In the genomic region with DNA sequence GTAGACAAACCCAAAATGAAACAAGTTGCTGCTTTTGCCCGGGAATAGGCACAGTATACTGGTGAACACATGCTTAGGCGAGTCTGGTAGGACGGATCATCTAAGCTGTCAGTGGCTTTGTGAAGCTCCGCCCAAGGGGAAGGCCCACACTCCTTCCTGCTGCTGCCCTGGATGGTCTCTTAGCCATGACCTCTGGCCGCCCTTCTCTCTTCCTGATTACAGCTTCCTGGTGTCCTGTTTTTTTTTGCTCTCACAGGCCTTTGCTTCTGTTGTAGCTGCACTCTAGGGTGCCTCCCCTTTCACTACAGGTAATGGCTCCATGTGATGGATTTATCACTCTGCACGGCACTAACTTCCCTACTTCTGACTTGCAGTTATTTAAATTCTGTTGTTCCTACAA, we compare ENCODE assay signal across 10 mouse cellular contexts.
DNase-seq lines count a peak whose midpoint lies in the region; ATAC-seq and TF ChIP-seq lines count a peak whose summit lies in the region.
"Had no signal": no experiment of that assay in that cellular context is flagged by ENCODE, and none has a peak within 500 bp of the region (broad histone marks: within the 10 kb centered on the region; RNA-seq: fewer than 3 reads in every experiment).

No protein-coding gene starts in this region.

- TF ChIP-seq CTCF in ES-Bruce4 (IDR thresholded peaks at IDR 0.05; ENCODE audit: low read depth, low read length): no peak

- H3K36me3 ChIP-seq in ES-Bruce4 (ENCODE audit: control insufficient read depth, insufficient read depth, low read length, poor library complexity, severe bottlenecking): no peaks in the 10 kb centered on the region
- no peaks in the 10 kb centered on the region for H3K36me3 ChIP-seq in liver, embryonic 13.5 days
- no peaks in the 10 kb centered on the region for H3K36me3 ChIP-seq in forebrain, embryonic 12.5 days (replicated peaks)
- H3K36me3 ChIP-seq: G1E had no signal

- H3K9me3 ChIP-seq in ES-Bruce4 (replicated peaks; ENCODE audit: control insufficient read depth, insufficient read depth, low read length, poor library complexity, severe bottlenecking): no peaks in the 10 kb centered on the region
- no peaks in the 10 kb centered on the region for H3K9me3 ChIP-seq in liver, embryonic 13.5 days (replicated peaks)
- no peaks in the 10 kb centered on the region for H3K9me3 ChIP-seq in forebrain, embryonic 12.5 days

- 32% methylated on average over 6 of the region's 6 CpGs for WGBS in liver, embryonic 13.5 days (ENCODE audit: insufficient replicate concordance)
- 68% methylated on average over 6 of the region's 6 CpGs for WGBS in forebrain, embryonic 12.5 days

- ATAC-seq in hematopoietic stem cell, adult 5-6 weeks (replicated peaks in 1 of 2; ENCODE audit: insufficient read depth in 1 of 2, low FRiP score in 2 of 2, low TSS enrichment in 1 of 2, low read depth in 1 of 2, poor library complexity in 2 of 2, severe bottlenecking in 2 of 2): peak; percentile 57 to 60
- peak; percentile 66 for ATAC-seq in liver, embryonic 13.5 days (ENCODE audit: low read depth)
- ATAC-seq in forebrain, embryonic 12.5 days (ENCODE audit: low FRiP score): no peak

- H3K4me2 ChIP-seq in liver, embryonic 13.5 days: no peak overlapping the region
- H3K4me2 ChIP-seq in forebrain, embryonic 12.5 days: no peak overlapping the region

- DNase-seq in liver, embryonic 13.5 days: no peak
- no peak for DNase-seq in thymus, postnatal 0 days (ENCODE audit: low spot score)
- no peak for DNase-seq in cerebellum, adult 9-10 months
- DNase-seq in thymus, postnatal 14 days: no peak
- DNase-seq: thymus, postnatal 36 days had no signal

- H3K4me1 ChIP-seq in ES-Bruce4 (ENCODE audit: control insufficient read depth, insufficient read depth, low read length): peaks cover 7% of the 10 kb centered on the region
- H3K4me1 ChIP-seq in brown adipose tissue, adult 24 weeks (ENCODE audit: control insufficient read depth, insufficient read depth, insufficient read length, low read length): peaks cover 42% of the 10 kb centered on the region
- H3K4me1 ChIP-seq in liver, embryonic 13.5 days (replicated peaks): peaks cover 23% of the 10 kb centered on the region
- H3K4me1 ChIP-seq in forebrain, embryonic 12.5 days: peaks cover 13% of the 10 kb centered on the region

- peak overlapping the region; percentile 32; the same call in 1 of the 2 replicates for H3K27ac ChIP-seq in ES-Bruce4 (ENCODE audit: insufficient read depth, low read length)
- peak overlapping the region; percentile 69 for H3K27ac ChIP-seq in brown adipose tissue, adult 24 weeks (replicated peaks; ENCODE audit: low read depth, low read length)
- no peak overlapping the region for H3K27ac ChIP-seq in liver, embryonic 13.5 days
- H3K27ac ChIP-seq in forebrain, embryonic 12.5 days: no peak overlapping the region

- no peaks in the 10 kb centered on the region for H3K27me3 ChIP-seq in ES-Bruce4 (ENCODE audit: control insufficient read depth, insufficient read depth, low read length, poor library complexity, severe bottlenecking)
- H3K27me3 ChIP-seq in liver, embryonic 13.5 days: no peaks in the 10 kb centered on the region
- no peaks in the 10 kb centered on the region for H3K27me3 ChIP-seq in forebrain, embryonic 12.5 days

- H3K4me3 ChIP-seq in ES-Bruce4 (ENCODE audit: low read depth, low read length): no peak overlapping the region
- H3K4me3 ChIP-seq in brown adipose tissue, adult 24 weeks (ENCODE audit: insufficient read depth, low read depth, low read length): no peak overlapping the region
- H3K4me3 ChIP-seq in liver, embryonic 13.5 days (replicated peaks): no peak overlapping the region
- H3K4me3 ChIP-seq in forebrain, embryonic 12.5 days (replicated peaks): no peak overlapping the region

- no peak overlapping the region for H3K9ac ChIP-seq in ES-Bruce4 (ENCODE audit: low read depth, poor library complexity, severe bottlenecking)
- no peak overlapping the region for H3K9ac ChIP-seq in liver, embryonic 13.5 days
- H3K9ac ChIP-seq in forebrain, embryonic 12.5 days: no peak overlapping the region

- TF ChIP-seq POLR2A in ES-Bruce4 (IDR thresholded peaks at IDR 0.05; ENCODE audit: insufficient read depth, low read length): no peak

- no peak for TF ChIP-seq EP300 in ES-Bruce4 (IDR thresholded peaks at IDR 0.05; ENCODE audit: insufficient read depth, low read depth, low read length)

Comparison
In these comparisons a context has a peak if more than half of its experiments do, and no peak if none do; other contexts are left out.
1. H3K27ac ChIP-seq: peak in ES-Bruce4 (single experiment) and brown adipose tissue, adult 24 weeks (single experiment); none in liver, embryonic 13.5 days (single experiment) and forebrain, embryonic 12.5 days (single experiment).